Mouse (Mus musculus): ENCODE measurements around the gene Crot.
"Not testable (repeated sequence)": the region's sequence is repeated elsewhere in the genome, so short reads cannot be mapped to it uniquely, and the experiment has no call there.

The Crot gene

GRCm38 (mm10) chr5:8995966-8996685, 998 bp downstream of the Crot start:
- DNase-seq: no peak

GRCm38 (mm10) chr5:8991626-8992025, 5.5 kb downstream of the Crot start:
- DNase-seq: no peak

GRCm38 (mm10) chr5:8990526-8990925, 6.6 kb downstream of the Crot start:
- DNase-seq: no peak

- DNase-seq: no peak
Observed at GRCm38 (mm10) chr5:8987925-8988324, 9.2 kb downstream of the Crot start.

GRCm38 (mm10) chr5:8985470-8985869, 11.7 kb downstream of the Crot start:
- no peak for DNase-seq

GRCm38 (mm10) chr5:8974721-8975120, 22.4 kb downstream of the Crot start:
- no peak for DNase-seq

GRCm38 (mm10) chr5:8972355-8972754, 24.8 kb downstream of the Crot start:
- no peak for DNase-seq

- DNase-seq: peak in 1 of 2 experiments; percentile 40
Observed at GRCm38 (mm10) chr5:8970694-8971093, 26.4 kb downstream of the Crot start.

GRCm38 (mm10) chr5:8964487-8964886, 32.6 kb downstream of the Crot start:
- no peak for DNase-seq

GRCm38 (mm10) chr5:8960534-8960933, 36.6 kb downstream of the Crot start:
- DNase-seq: no peak

- no peak for DNase-seq
Observed at GRCm38 (mm10) chr5:8955544-8955943, 41.6 kb downstream of the Crot start.

- DNase-seq: no peak
Observed at GRCm38 (mm10) chr5:8953660-8954059, 43.5 kb downstream of the Crot start.

- DNase-seq: no peak
Observed at GRCm38 (mm10) chr5:8947423-8948110, 49.6 kb downstream of the Crot start.

GRCm38 (mm10) chr5:8943836-8944235, 53.3 kb downstream of the Crot start:
- no peak for DNase-seq

GRCm38 (mm10) chr5:8941266-8941665, 55.9 kb downstream of the Crot start:
- DNase-seq: not testable (repeated sequence)

- no peak for DNase-seq
Observed at GRCm38 (mm10) chr5:8937965-8938364, 59.2 kb downstream of the Crot start.

- no peak for DNase-seq
Observed at GRCm38 (mm10) chr5:8928440-8928839, 68.7 kb downstream of the Crot start.

GRCm38 (mm10) chr5:8917069-8917468, 80.1 kb downstream of the Crot start:
- DNase-seq: no peak

GRCm38 (mm10) chr5:8916400-8916799, 80.7 kb downstream of the Crot start:
- DNase-seq: no peak

All from kidney, postnatal 25 days (tissue).